Mouse (Mus musculus): ENCODE measurements around the gene Ctdspl2.
"Not testable (repeated sequence)": the region's sequence is repeated elsewhere in the genome, so short reads cannot be mapped to it uniquely, and the experiment has no call there.

The Ctdspl2 gene

DNA sequence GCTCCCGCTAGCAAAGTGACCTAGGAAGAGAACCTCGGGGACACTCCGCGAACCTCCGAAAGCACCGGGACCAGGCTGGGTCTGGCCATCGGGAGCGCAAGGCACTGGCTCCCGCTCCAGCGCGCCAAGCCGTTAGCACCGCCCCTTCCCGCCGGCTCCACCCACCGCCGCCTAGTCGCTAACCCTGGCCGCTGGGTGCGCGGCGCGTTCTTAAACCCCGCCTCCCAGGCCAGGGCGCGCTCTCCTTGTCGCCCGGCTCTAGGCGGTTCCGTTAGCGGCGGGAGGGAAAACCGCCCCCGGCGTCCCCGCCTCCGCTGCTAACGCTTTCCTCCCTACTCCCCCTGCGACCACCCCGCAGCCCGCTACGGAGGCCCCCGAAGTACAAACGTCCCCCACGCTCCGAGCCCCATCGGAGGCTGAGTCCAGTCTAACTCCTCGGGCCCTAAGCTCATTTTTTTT is at the start of gene Ctdspl2, which contains the start of gene Mageb3:
Gene Ctdspl2, plus strand, starts transcription at position 237 of the 459 bp plus-strand sequence.
Gene Mageb3, minus strand, starts transcription at position 328 of the 459 bp plus-strand sequence.
- peak; percentile 92 for DNase-seq (ENCODE audit: low read depth, low spot score)

DNA sequence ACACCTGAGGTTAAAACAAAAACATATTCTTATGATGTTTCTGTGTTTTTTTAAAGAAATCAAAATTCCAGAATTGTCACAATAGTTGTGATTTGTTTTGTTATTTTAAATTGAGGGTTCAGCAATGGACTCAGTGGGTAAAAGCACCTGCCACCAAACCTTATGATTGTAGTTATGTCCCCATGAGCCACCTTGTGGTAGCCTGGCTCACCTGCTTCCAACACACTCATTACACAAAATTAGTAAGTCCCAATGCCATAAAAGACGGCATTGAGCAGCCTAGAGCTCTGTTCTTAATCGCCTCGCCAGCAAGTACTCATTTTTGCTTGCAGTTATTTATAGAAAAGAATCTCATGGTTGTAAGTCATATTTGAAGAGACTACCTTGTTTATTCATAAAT is 45.8 kb upstream of the Ctdspl2 start:
- no peak for DNase-seq (ENCODE audit: low read depth, low spot score)

DNA sequence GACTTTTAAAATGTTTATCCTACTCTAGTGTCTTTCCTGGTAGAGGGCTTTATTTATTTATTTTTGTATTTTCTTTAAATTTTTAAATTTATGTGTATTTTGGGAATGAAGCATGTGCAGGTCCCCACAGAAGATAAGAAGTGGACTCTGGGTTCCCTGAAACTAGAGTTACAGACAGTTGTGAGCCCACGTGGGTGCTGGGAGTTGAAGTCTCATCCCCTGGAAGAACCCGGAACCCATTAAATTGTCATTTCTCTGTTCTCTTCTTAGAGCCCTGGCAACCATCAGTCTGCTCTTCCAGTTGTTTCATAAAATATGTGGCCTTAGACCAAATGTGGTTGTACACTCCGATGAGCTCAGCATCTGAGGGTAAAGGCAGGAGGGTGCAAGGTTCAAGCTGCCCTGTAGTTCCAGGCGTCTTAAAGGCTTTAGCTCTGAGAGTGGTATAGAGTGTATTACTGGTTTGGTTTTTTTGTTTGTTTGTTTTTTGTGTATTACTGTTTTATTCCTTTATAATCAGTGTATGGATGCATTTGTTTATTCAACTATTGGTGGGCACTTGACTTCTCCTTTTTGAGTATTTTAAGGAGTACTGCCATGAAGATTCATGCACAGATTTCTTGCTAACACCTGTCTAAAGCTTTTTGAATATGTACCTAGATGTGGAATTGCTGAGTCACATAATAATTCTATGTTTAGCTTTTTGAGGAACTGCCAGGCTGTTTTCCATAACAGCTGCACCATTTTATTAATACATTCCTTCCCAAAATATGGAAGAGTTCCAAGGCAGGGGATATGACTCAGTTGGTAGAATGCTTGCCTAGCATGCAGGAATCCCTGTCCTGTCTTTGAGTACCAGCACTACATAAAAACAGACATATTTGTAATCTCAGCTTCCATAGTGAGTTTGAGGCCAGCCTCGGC is 39.5 kb upstream of the Ctdspl2 start:
- no peak for DNase-seq (ENCODE audit: low read depth, low spot score)

DNA sequence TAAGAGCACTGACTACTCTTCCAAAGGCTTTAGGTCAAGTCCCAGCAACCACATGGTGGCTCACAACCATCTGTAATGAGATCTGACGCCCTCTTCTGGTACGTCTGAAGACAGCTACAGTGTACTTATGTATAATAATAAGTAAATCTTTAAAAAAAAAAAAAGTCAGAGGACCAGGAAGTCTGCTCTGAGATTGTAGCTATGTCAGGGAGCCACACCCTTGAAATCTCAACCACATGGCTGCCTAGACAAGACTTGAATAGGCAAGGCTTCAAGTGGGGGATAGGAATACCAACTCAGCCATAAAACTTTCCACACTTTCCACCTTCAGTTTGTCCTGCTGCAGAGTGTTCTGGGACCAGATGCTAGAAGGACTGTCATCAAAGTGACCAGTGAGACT is 18.2 kb upstream of the Ctdspl2 start:
- not testable (repeated sequence) for DNase-seq (ENCODE audit: low read depth, low spot score)

DNA sequence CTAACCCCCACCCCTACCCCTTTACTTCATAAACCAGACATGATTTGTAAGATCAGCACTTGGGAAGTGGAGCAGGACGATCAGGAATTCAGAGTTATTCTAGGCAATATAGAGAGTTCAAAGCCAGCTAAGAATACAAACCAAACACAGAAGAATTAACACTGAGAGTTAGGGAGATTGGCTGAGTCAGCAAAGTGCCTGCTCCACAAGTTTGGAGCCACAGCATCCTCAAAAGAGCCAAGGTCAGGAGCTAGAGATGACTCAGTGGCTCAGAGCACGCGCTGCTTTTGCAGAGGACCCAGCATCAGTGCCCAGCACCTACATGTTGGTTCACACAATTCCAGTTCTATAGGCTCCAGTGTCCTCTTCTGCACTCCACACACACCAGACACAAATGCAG is 12.4 kb upstream of the Ctdspl2 start:
- no peak for DNase-seq (ENCODE audit: low read depth, low spot score)

DNA sequence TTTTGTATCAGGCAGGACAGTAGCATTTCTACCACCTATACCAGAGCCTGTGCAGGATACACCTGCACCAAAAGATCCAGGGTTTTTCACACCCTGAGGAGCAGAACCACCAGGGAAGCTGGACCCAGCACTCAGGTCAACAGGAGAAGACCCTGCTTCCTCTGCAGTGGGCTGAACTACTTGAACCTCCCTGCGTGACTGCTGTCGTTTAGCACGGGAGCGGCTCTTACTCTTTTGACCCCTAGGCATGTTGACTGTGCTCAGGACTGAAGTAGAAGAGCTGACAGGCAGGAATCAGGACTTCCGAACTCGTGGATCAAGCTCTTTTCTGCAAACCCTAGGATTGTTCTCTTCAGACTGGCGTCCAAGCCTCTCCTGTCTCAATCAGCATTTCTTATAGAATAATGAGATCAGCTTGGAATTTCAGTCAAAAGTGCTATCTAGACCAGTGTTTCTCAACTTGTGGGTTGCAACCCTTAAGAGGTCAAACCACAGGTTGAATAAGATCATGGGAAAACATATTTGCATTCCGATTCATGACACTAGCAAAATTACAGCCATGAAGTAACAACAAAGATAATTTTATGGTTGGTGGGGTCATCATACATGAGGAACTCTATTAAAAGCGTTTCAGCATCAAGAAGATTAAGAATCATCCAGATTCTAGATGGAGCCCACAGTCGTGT is 687 bp upstream of the Ctdspl2 start:
- no peak for DNase-seq (ENCODE audit: low read depth, low spot score)

DNA sequence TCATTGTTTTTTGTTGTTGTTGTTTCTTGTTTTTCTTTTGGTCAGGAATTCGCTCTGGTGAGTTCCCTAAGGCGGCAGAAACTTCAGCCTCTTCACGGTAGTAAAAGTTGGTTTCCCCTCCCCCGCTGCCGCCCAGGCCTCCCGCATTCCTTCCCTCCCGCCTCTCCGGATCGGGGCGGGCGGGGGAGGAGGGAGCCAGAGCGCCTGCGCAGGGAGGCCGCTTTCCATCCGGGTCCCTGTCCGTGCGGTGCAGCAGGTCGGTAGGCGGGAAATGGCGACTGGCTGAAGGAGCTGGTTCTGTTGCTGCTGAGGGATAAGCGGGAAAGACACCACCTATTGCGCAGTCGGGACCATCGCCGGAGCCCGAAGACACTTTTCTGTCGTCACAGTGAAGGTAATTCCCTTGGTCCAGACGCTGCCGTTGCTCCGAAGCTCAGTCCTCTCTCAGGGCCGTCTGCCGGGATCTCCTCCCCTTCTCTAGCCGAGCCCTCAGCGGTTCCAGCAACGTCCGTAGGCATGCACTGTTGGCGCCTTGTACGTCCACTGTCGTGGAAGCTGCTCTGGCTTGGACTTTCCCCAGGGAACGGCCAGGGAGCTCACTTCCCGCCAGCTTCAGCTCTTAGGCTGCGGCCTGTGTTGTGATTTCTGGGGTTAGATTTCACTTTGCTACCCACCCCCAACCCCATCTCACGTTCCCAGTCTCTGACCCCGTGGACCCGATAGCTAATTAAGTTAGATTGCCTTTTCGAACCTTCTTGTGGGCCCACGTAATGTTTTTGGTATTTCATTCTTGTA is 620 bp downstream of the Ctdspl2 start:
- peak; percentile 91 for DNase-seq (ENCODE audit: low read depth, low spot score)

DNA sequence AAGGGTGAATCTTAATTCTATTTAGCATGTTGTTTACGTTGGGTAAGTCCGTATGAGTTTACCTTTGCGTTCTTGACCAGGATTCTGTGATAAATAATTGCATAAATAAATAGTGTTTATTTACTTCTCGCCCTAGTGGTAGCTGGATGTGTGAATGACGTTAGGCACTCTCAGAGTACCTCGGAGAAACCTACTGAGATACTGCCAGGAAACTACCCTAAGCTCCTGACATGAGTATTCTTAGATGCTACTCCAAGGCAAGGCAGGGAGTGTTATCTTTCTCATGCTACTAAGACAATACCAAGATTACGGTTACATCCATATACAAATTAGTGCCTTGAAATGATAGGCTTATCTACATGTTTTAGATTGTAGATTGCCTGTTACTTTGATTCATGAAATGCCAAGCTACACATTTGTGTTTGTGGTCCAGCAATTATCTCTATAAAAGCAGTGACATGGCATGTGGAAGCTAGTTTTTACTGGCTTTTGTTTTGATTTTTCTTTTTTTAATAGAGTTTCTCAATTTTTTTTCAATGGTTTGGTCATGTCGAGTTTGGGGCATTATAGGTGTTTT is 1.5 kb downstream of the Ctdspl2 start:
- no peak for DNase-seq (ENCODE audit: low read depth, low spot score)

DNA sequence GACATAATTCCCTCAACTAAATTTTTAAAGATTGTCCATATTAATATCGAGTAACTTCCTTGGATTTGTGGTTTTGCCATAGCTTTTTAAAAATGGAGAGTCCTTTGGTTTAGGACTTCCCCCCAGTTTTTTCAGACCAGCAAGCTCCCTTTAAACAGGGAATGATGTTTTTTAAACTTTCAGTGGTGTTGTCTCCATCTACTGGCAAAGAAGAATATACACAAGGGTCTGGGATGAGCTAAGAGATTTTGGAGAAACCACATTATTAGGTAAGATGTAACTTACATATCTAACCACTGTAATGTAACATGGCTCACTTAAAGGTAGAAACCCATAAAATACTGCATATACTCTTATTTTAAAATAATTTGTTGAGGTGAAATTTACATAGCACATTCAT is 39.9 kb downstream of the Ctdspl2 start:
- DNase-seq (ENCODE audit: low read depth, low spot score), result no peak

DNA sequence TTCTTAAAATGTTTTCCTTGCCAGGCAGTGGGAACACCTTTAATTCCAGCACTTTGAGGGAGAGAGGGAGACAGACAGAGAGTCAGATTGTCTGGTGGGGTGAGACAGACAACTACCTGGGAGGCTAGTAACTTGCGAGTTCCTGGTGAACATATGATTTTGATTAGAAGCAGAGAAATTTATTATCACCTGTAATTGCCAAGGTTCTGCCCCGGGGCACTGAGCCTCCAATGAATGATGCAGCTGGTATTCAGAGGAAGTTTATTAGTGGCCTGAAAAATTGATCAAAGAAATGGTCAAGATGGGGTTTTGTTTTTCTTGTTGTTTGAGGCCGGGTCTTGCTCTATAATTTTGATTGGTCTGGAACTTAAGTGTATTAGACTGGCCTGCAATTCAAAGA is 53.0 kb downstream of the Ctdspl2 start:
- no peak for DNase-seq (ENCODE audit: low read depth, low spot score)

DNA sequence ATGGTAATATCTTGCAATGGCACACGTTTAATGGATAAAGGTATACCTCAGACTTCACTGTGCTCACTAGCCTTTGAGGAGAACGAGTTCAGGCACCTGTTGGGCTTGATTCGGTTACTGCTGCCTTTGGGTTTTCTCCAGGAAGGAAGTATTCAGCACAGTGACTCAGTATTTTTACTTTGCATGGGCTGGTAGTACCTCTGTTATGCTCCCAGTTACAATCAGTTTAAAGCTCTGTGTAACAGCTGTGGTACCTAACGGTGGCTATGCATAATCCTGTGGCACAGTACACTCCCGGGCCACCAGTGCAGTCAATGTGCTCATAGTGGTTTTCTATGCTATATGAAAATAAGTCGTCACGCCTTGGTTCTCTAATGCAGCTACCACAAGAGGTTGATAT is 55.6 kb downstream of the Ctdspl2 start:
- no peak for DNase-seq (ENCODE audit: low read depth, low spot score)

DNA sequence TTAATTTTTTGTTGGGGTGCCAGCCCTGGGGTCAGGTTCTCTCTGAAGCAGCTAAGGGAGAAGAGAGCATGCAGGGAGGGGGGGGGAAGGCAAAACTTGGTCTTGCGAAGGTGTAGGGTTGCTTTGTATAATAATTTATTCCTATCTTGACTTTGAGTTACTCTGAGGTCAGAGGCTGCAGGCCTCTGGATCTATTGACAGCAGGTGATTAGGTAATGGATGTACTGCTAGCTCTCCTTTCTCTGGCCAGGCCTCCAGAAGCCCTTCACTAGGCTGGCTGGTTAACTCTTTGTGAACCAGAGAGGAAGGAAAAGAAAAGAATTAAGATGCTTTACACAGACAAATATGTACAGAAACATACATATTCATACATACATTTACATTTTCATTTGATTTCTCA is 62.9 kb downstream of the Ctdspl2 start:
- DNase-seq (ENCODE audit: low read depth, low spot score), result no peak

DNA sequence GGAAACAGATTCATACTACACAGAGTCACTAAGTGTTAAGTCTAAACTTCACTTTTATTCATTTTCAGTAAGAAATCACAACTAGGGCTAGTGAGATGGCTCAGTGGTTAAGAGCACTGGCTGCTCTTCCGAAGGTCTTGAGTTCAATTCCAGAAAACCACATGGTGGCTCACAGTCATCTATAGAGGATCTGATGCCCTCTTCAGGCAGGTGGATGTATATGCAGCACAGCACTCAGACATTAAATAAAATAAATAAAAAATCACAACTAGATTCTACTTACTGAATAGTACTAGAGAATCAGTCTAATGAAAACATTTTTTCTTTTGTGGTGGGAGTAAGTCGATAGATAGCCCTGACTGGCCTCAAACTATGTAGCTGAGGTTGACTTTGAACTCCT is 66.5 kb downstream of the Ctdspl2 start:
- DNase-seq (ENCODE audit: low read depth, low spot score), result no peak

DNA sequence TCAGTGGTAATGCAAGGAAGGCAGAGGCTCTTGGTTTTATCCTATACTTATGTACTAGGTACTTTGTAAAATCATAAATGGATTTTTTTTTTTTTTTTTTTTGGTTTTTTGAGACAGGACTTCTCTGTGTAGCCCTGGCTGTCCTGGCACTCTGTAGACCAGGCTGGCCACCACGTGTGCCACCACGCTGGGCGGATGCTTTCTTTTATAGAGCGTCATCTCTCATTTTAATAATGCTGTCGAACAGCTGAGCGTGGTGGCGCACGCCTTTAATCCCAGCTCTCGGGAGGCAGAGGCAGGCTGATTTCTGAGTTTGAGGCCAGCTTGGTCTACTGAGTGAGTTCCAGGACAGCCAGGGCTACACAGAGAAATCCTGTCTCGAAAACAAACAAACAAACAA is 71.3 kb downstream of the Ctdspl2 start:
- DNase-seq (ENCODE audit: low read depth, low spot score), result not testable (repeated sequence)

DNA sequence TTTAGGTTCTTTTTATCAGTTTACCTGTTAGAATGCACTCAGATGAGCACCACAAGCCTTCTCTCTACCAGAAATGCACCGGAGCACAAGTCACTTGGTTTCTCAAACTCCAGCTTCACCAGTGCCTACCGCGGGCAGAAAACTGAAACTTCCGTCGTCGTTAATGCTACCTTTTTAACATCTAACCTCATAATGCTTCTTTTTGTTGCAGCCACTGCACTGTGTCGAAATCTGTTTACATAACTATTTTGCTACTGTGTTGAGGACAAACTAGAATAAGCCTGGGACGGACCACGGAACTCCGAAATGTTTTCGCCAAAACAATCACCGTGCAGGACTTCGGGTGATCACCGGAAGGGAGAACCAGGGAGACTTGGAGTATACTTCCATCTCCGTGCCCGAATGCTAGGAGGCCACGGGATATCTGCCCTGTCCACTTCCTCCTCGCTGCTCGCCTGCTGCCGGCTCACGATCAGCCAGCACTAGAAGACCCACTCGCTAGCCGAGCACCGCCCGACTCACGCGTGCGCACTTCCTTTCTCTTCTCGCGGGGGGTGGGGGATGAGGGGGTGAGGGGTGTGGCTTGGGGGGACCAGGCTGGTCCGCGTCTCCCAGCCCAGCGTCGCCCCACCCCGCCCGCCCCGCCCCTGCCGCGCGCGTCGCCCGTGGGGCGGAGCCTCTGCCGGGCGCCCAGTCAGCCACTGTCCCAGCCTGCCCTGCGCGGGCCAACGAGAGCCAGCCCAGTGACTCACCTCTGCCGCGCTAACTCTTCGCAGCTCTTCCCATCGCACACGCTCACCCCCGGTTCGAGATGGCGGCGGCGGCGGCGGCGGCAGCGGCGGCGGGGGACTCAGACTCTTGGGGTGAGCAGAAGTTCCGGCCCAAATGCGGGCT is 72.3 kb downstream of the Ctdspl2 start, which contains the start of gene Eif3j1:
Gene Eif3j1, plus strand, starts transcription at position 685 of the 894 bp plus-strand sequence.
- peak; percentile 86 for DNase-seq (ENCODE audit: low read depth, low spot score)

DNA sequence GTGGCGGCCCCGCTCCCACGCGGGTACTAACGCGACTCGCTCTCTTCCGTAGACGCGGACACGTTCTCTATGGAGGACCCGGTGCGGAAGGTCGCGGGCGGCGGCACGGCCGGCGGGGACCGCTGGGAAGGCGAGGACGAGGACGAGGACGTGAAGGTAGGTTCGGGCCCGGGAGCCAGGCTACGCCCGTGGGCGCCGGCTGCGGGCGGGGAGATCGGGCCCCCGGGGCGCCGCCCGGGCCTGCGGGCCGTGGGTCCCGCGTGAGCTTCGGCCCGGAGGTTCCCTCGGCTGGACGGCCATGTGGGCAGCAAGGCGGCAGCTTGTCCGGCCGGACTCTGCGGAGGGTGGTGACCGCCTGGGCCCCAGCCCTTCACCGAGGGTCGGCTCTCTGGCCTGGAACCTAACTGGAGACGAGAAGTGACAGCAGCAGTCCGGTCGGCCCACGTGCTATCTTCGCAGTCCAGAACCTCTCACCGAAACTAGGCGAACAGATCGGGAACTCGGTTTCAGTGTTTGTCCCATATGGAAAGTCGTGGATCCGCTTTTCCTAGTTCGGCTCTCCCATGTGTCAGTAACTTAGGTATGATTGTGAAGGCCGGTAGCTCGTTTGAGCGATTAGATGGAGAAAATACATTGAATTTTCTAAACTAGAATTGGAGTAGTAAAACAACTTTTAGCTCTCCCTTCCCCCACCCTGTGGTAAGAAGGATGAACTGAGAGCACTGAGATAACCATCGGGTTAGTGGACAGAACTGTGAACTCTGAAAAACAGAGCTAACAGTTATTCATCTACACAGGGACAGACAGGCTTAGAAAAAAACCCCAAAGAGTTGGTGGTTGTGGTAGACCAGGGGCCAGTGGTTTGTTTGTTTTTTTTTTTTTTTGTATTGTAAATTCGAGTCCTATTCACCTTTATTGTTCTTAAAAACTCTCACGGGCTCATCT is 73.2 kb downstream of the Ctdspl2 start:
- no peak for DNase-seq (ENCODE audit: low read depth, low spot score)

DNA sequence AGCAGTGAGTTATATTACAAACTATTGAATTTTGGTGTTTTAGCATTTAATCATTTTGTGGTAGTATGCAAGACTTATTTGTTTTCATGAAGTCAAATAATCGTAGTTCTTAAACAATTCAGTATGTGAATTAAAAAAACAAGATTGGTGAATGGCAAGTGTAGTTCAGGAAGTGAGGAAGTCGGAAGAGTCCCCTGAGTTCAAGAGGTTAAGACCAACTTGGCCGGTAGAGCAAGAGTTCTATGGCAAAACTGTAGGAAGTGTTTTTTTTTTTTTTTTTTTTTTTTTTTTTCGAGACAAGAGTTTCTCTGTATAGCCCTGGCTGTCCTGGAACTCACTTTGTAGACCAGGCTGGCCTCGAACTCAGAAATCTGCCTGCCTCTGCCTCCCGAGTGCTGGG is 76.2 kb downstream of the Ctdspl2 start:
- no peak for DNase-seq (ENCODE audit: low read depth, low spot score)

DNA sequence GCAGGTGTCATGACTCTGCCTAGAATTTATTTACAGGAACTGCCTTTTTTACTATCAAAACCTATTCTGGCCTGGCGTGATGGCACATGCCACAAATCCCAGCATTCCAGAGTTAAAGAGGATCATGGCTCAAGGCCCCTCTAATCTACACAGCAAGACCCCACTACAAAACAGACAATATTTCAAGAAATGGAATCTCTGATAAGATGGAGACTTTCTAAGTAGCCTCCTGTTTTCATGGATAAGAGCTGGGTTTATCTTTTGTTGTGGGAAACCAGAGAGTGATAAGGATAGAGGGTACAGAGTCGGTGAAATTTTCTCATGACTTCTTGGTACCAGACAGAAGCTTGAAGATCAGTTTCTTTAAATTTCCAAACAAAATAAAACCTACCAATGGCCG is 80.3 kb downstream of the Ctdspl2 start:
- no peak for DNase-seq (ENCODE audit: low read depth, low spot score)

DNA sequence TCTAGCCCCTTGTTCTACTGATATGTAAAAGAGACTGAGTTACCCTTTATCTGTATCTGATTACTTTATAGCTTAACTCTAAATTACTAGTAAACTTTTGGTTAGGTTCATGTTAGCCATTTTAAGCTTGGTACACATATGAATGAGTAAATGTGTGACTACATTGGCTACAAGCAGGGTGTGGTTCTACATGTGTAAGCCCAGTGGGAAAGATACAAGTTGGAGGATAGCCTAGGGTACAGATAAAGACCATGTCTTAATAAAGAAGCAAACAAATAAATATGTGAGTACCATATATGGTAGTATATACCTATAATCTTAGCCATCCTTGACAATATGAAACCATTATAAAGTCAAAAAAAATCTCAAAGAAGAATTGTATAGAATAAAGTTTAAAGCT is 88.1 kb downstream of the Ctdspl2 start:
- no peak for DNase-seq (ENCODE audit: low read depth, low spot score)
